Mouse (Mus musculus) heart, adult 2 months (tissue): ENCODE results near the gene Apcs. TPM values are rescaled to one million over a fixed set of nuclear protein-coding genes. Genes with fewer than 3 reads are reported as not detected.

Experiments used
- DNase-seq, 2 experiments: peaks; one replicate each; pipeline ENCODE4 v3.0.0; 2021
- H3K27ac ChIP-seq: fragments of 200-600 bp; 2 replicates; pipeline ENCODE4 v1.8.1; 2022
- H3K27me3 ChIP-seq: fragments of 200-500 bp; 2 replicates; pipeline ENCODE4 v1.6.1; 2012; ENCODE audit warnings: mild to moderate bottlenecking, low read length, inconsistent platforms, mixed read lengths; ENCODE audit not compliant: control insufficient read depth, insufficient read depth
- H3K36me3 ChIP-seq: fragments of 200-500 bp; 2 replicates; pipeline ENCODE4 v1.6.1; 2012; ENCODE audit warnings: low read length, inconsistent platforms; ENCODE audit not compliant: control insufficient read depth, insufficient read depth
- H3K4me1 ChIP-seq: fragments of 200-500 bp; 2 replicates; pipeline ENCODE4 v1.6.1; 2011; ENCODE audit warnings: low read length; ENCODE audit not compliant: control insufficient read depth, insufficient read depth
- H3K4me3 ChIP-seq: fragments of 200-600 bp; 2 replicates; pipeline ENCODE4 v1.8.1; 2022
- H3K79me2 ChIP-seq: fragments of 200-500 bp; replicated peaks from 2 replicates; pipeline ENCODE4 v1.6.1; 2012; ENCODE audit warnings: mild to moderate bottlenecking, inconsistent platforms, low read length, moderate library complexity, mixed read lengths; ENCODE audit not compliant: control insufficient read depth, insufficient read depth
- H3K9ac ChIP-seq: fragments of 200-500 bp; 2 replicates; pipeline ENCODE4 v1.6.1; 2012; ENCODE audit warnings: low read depth, mild to moderate bottlenecking, control low read depth, inconsistent platforms, low read length, mixed read lengths
- CTCF ChIP-seq: fragments of 200-600 bp; IDR thresholded peaks from 2 replicates; pipeline ENCODE4 v1.8.1; 2022; ENCODE audit warnings: antibody characterized with exemption, mild to moderate bottlenecking, moderate library complexity
- EP300 ChIP-seq: fragments of 200-500 bp; IDR thresholded peaks from 2 replicates; pipeline ENCODE4 v1.6.1; 2011; ENCODE audit warnings: low read depth, low read length, control low read depth; ENCODE audit not compliant: insufficient read depth
- POLR2A ChIP-seq: fragments of 200-500 bp; IDR thresholded peaks from 2 replicates; pipeline ENCODE4 v1.6.1; 2011; ENCODE audit warnings: mild to moderate bottlenecking, low read depth, low read length, control low read depth; ENCODE audit not compliant: insufficient read depth
- WGBS: fragments of 180-500 bp; shearing (Covaris S2); methylation state at CpG from one replicate; pipeline ENCODE4 v1.1.7; 2018; 5-methylcytosine and 5-hydroxymethylcytosine counted together
- intact Hi-C: fragments of 180-260 bp; cut with DNase I; formaldehyde crosslinking; loops from one replicate; pipeline ENCODE4 v1.15.1; 2025
- long read RNA-seq: library from polyadenylated mRNA; stranded (forward); transcript quantifications from one replicate; pipeline ENCODE4 v2.0.0, GENCODE M21; 2021
- polyA plus RNA-seq: library from polyadenylated mRNA; depleted of rRNA; stranded (reverse); fragments of >200 nt; gene quantifications from 2 replicates; pipeline ENCODE4 v1.2.3, GENCODE M21; 2012; rRNA removed
- total RNA-seq, 2 experiments: library from RNA; stranded (reverse); gene quantifications; 2 replicates each; pipeline ENCODE4 v1.2.3; 2021

Apcs gene
- total RNA-seq (not detected), polyA plus RNA-seq (not detected in 2 replicates)
- long read RNA-seq: 0 reads

- Histone ChIP-seq H3K9ac (no peak within 1 kb of the TSS), H3K4me1 (no peaks in the 10 kb centered on the region), H3K79me2 (no peaks in the 10 kb centered on the region), H3K27ac (no peak within 1 kb of the TSS), H3K4me3 (no peak within 1 kb of the TSS), H3K27me3 (no peaks in the 10 kb centered on the region), H3K36me3 (no peaks in the 10 kb centered on the region)
- TF ChIP-seq EP300 (no peak), CTCF (no peak), POLR2A (no peak)
- no peak for DNase-seq
- 60% methylated on average over 2 of the region's 2 CpGs for WGBS
- intact Hi-C loops: no loop called here
Measured at GRCm38 (mm10) chr1:172894777-172895357, at the start of gene Apcs. Gene Apcs (minus strand): TSS chr1:172895041.

GRCm38 (mm10) chr1:172932197-172932596, 37.4 kb upstream of the Apcs start:
- DNase-seq: no peak
- Histone ChIP-seq H3K4me1 (no peaks in the 10 kb centered on the region), H3K79me2 (no peaks in the 10 kb centered on the region), H3K27me3 (no peaks in the 10 kb centered on the region), H3K4me3 (no peak overlapping the region), H3K27ac (no peak overlapping the region), H3K9ac (no peak overlapping the region), H3K36me3 (no peaks in the 10 kb centered on the region)
- TF ChIP-seq EP300 (no peak), CTCF (no peak), POLR2A (no peak)
- WGBS: 79% methylated on average over 2 of the region's 2 CpGs
- intact Hi-C loops: no loop called here

- no peaks in the 10 kb centered on the region for H3K4me1 ChIP-seq
- no peak for DNase-seq
- H3K36me3 ChIP-seq: no peaks in the 10 kb centered on the region
- H3K9ac ChIP-seq: no peak overlapping the region
- H3K27me3 ChIP-seq: no peaks in the 10 kb centered on the region
- no peaks in the 10 kb centered on the region for H3K79me2 ChIP-seq
- no peak overlapping the region for H3K4me3 ChIP-seq
- intact Hi-C loops: no loop called here
- WGBS: 75% methylated on average over 2 of the region's 2 CpGs
- TF ChIP-seq EP300 (no peak), CTCF (no peak), POLR2A (no peak)
- H3K27ac ChIP-seq: no peak overlapping the region
Measured at GRCm38 (mm10) chr1:172918450-172918849, 23.6 kb upstream of the Apcs start.

- WGBS: 67% methylated on average over 1 of the region's 1 CpGs
- H3K9ac ChIP-seq: no peak overlapping the region
- no peak overlapping the region for H3K27ac ChIP-seq
- DNase-seq: no peak
- H3K79me2 ChIP-seq: no peaks in the 10 kb centered on the region
- no peaks in the 10 kb centered on the region for H3K4me1 ChIP-seq
- H3K27me3 ChIP-seq: no peaks in the 10 kb centered on the region
- intact Hi-C loops: no loop called here
- no peak overlapping the region for H3K4me3 ChIP-seq
- H3K36me3 ChIP-seq: no peaks in the 10 kb centered on the region
- TF ChIP-seq CTCF (no peak), POLR2A (no peak)
Measured at GRCm38 (mm10) chr1:172917115-172917514, 22.3 kb upstream of the Apcs start.

- intact Hi-C loops: no loop called here
- no peaks in the 10 kb centered on the region for H3K79me2 ChIP-seq
- no peak for TF ChIP-seq POLR2A
- no peaks in the 10 kb centered on the region for H3K4me1 ChIP-seq
- H3K4me3 ChIP-seq: no peak overlapping the region
- no peak overlapping the region for H3K27ac ChIP-seq
- no peak overlapping the region for H3K9ac ChIP-seq
- H3K36me3 ChIP-seq: no peaks in the 10 kb centered on the region
- H3K27me3 ChIP-seq: no peaks in the 10 kb centered on the region
- DNase-seq: no peak
Measured at GRCm38 (mm10) chr1:172903313-172903712, 8.5 kb upstream of the Apcs start.

- intact Hi-C loops: no loop called here
- Histone ChIP-seq H3K27me3 (no peaks in the 10 kb centered on the region), H3K79me2 (no peaks in the 10 kb centered on the region), H3K9ac (no peak overlapping the region), H3K4me3 (no peak overlapping the region), H3K4me1 (no peaks in the 10 kb centered on the region), H3K27ac (no peak overlapping the region), H3K36me3 (no peaks in the 10 kb centered on the region)
- no peak for TF ChIP-seq CTCF
- TF ChIP-seq EP300: no peak
- no peak for TF ChIP-seq POLR2A
- DNase-seq: no peak
- WGBS: 67% methylated on average over 2 of the region's 2 CpGs
Measured at GRCm38 (mm10) chr1:172895435-172895834, 594 bp upstream of the Apcs start.
